Mouse (Mus musculus) ES-E14 (cell line): ENCODE data around the gene Klkb1. TPM values are rescaled to one million over a fixed set of nuclear protein-coding genes. Genes with fewer than 3 reads are reported as not detected.

ENCODE experiments used
- DNase-seq: peaks from one replicate; pipeline ENCODE4 v3.0.0-alpha.2; 2013; ENCODE audit warnings: low read depth, low spot score
- H3K27ac ChIP-seq: 2 replicates; pipeline ENCODE4 v1.5.1; 2012; ENCODE audit warnings: low read depth, mild to moderate bottlenecking, low read length, moderate library complexity, mixed read lengths; ENCODE audit not compliant: poor library complexity, insufficient read depth, severe bottlenecking
- H3K36me3 ChIP-seq: 2 replicates; pipeline ENCODE4 v1.6.1; 2012; ENCODE audit warnings: mild to moderate bottlenecking, low read length, moderate library complexity, mixed read lengths; ENCODE audit not compliant: control insufficient read depth, poor library complexity, insufficient read depth, severe bottlenecking
- H3K4me1 ChIP-seq, 2 experiments: fragments of 150-350 bp in 1 of 2; sonication (generic) in 1 of 2; 2 replicates each; pipeline ENCODE4 v1.6.1; 2012; ENCODE audit warnings: low read length in 2 of 2, mild to moderate bottlenecking in 1 of 2, mixed read lengths in 1 of 2; ENCODE audit not compliant: control insufficient read depth in 2 of 2, insufficient read depth in 2 of 2, poor library complexity in 1 of 2
- H3K4me3 ChIP-seq, 2 experiments: fragments of 150-350 bp in 1 of 2; sonication (generic) in 1 of 2; 2 replicates each; pipeline ENCODE4 v1.5.1; 2012; ENCODE audit warnings: low read length in 2 of 2, low read depth in 1 of 2, mild to moderate bottlenecking in 1 of 2, mixed read lengths in 1 of 2; ENCODE audit not compliant: insufficient read depth in 1 of 2, poor library complexity in 1 of 2, severe bottlenecking in 1 of 2
- H3K9ac ChIP-seq: 2 replicates; pipeline ENCODE4 v1.6.1; 2012; ENCODE audit warnings: low read depth, mild to moderate bottlenecking, low read length, mixed read lengths; ENCODE audit not compliant: poor library complexity, insufficient read depth, severe bottlenecking
- H3K9me3 ChIP-seq: fragments of 150-350 bp; sonication (generic); 2 replicates; pipeline ENCODE4 v1.6.1; 2012; ENCODE audit warnings: low read depth, mild to moderate bottlenecking, low read length; ENCODE audit not compliant: control insufficient read depth, insufficient read depth
- CHD2 ChIP-seq: IDR thresholded peaks from 2 replicates; pipeline ENCODE4 v1.6.1; 2014; ENCODE audit warnings: mild to moderate bottlenecking, low read depth, low read length, inconsistent platforms
- HCFC1 ChIP-seq: IDR thresholded peaks from 2 replicates; pipeline ENCODE4 v1.6.1; 2012; ENCODE audit warnings: low read length, inconsistent platforms, borderline replicate concordance; ENCODE audit not compliant: insufficient read depth
- MAFK ChIP-seq: IDR thresholded peaks from 2 replicates; pipeline ENCODE4 v1.6.1; 2014; ENCODE audit warnings: mild to moderate bottlenecking, low read depth, low read length, inconsistent platforms; ENCODE audit not compliant: insufficient read depth
- ZC3H11A ChIP-seq: IDR thresholded peaks from 2 replicates; pipeline ENCODE4 v1.6.1; 2012; ENCODE audit warnings: low read depth, mild to moderate bottlenecking, inconsistent platforms, low read length, borderline replicate concordance
- ZNF384 ChIP-seq: IDR thresholded peaks from 2 replicates; pipeline ENCODE4 v1.6.1; 2012; ENCODE audit warnings: low read depth, low read length, inconsistent platforms
- in situ Hi-C, 2 experiments: fragments of 600-800 bp; cut with MboI; formaldehyde crosslinking; loops; one replicate each; pipeline ENCODE4 v1.15.1; 2025; ENCODE audit warnings: low sequenced_read_pairs in 2 of 2, inconsistent platforms in 1 of 2; ENCODE audit not compliant: unreplicated experiment in 2 of 2
- total RNA-seq: library from RNA; depleted of rRNA; stranded (reverse); fragments of 300-350 nt; gene quantifications from 2 replicates; pipeline ENCODE4 v1.2.3, GENCODE M21; 2012; rRNA removed

Klkb1 gene
- total RNA-seq = not detected in 2 replicates

DNA sequence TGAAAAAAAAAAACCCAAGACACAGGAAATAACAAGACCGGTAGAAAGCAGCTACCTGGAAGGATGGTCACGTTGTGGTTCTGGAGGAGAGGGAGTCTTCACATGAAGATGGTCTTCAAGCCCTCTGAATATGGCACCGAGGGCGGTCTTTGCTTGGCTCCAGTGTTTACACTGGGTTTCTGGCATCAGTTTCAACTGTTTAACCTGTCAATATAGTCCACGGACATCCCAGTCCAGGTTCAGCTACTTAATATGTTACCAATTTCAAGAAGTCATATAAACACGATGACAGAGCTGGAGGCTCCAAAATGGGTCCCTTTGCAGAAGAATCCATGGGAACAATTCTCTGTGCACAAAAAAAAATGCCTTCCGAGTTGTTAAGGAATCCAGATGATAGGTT lies at the start of gene Klkb1:
Gene Klkb1 (minus strand): TSS at position 173 of the 400 bp plus-strand sequence.
- in situ Hi-C loops = no loop called here
- DNase-seq = no peak
- H3K9ac ChIP-seq = no peak within 1 kb of the TSS

DNA sequence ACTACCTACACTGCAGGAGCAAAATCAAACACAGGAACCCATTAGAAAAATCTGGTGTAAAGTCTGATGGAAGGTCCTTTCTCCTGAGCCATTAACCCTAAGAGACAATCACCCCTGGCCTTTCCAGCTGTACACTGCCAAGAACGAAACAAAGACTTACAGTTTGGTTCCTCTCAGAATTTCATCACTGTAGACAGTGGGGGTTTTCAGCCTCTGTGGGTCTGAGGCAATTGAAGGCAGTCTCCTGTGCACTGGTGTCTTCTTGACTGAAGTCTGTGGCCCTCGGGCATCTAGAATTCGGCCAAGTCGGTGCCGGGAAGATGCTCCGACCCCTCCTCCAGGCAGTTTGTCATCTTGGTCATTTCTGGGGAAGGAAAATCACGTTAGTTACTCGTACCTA lies 49.6 kb upstream of the Klkb1 start:
- Histone ChIP-seq H3K36me3 (no peaks in the 10 kb centered on the region), H3K9ac (no peak overlapping the region), H3K27ac (no peak overlapping the region), H3K9me3 (no peaks in the 10 kb centered on the region), H3K4me3 (no peak overlapping the region), H3K4me1 (no peaks in the 10 kb centered on the region)
- in situ Hi-C loops = no loop called here
- TF ChIP-seq HCFC1 = no peak
- no peak for TF ChIP-seq CHD2
- TF ChIP-seq ZC3H11A = no peak
- no peak for TF ChIP-seq ZNF384
- TF ChIP-seq MAFK = no peak
- DNase-seq = no peak

More for the DNA sequence above, at the start of gene Klkb1:
- Histone ChIP-seq H3K9me3 (no peaks in the 10 kb centered on the region), H3K36me3 (no peaks in the 10 kb centered on the region), H3K4me3 (no peak within 1 kb of the TSS), H3K4me1 (no peaks in the 10 kb centered on the region), H3K27ac (no peak within 1 kb of the TSS)
- TF ChIP-seq MAFK (no peak), ZNF384 (no peak), ZC3H11A (no peak), HCFC1 (no peak), CHD2 (no peak)

DNA sequence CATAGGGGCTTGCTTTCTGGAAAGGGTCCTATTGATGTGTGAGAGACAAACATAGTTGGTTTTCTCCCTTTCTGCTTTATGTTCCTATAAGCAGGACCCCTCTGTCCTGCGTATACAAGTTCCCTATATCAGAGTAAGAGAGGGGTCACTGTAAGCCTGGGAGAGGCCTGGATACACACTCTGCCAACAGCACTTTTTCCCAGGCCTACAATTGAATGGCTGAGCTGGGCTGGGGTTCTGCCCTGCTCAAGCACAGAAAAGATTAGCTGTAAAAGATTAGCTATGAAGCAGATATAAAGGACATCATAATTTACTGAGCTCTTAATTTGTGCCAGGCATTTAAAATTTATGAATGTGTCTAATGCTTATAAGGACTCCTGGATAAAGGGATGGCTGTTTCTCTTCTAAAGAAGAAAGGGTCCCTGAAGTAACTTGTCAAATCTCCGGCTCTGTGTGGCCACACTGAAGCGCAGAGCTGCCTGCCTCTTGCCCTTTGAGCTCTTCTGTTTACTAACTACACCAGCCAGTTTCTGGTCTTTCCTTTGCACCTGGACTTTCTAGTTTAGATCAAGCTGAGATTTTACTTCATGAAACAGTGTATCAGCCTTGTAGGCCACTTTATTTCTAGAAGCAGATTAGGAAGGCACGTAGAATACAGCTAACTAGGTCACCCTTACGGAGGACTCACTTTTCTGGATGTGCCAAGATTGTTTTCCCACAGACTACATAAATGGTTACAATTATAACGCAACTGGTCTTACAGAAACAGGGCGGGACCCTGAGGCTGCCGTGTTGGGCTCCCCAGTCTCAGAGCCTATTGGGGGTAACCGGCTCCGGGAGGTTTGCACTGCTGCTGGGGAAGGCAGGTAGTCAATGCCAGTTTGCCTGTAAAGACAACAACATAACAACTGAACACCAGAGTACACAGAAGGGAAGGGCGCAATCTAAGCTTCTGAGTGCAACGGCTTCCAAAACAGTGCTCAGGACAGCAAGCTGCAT lies 47.3 kb upstream of the Klkb1 start:
- no peak for DNase-seq
- Histone ChIP-seq H3K4me3 (no peak overlapping the region), H3K4me1 (no peaks in the 10 kb centered on the region), H3K9ac (no peak overlapping the region), H3K36me3 (no peaks in the 10 kb centered on the region), H3K27ac (no peak overlapping the region), H3K9me3 (no peaks in the 10 kb centered on the region)
- in situ Hi-C loops = no loop called here
- TF ChIP-seq MAFK (no peak), ZNF384 (no peak), ZC3H11A (no peak), CHD2 (no peak), HCFC1 (no peak)

DNA sequence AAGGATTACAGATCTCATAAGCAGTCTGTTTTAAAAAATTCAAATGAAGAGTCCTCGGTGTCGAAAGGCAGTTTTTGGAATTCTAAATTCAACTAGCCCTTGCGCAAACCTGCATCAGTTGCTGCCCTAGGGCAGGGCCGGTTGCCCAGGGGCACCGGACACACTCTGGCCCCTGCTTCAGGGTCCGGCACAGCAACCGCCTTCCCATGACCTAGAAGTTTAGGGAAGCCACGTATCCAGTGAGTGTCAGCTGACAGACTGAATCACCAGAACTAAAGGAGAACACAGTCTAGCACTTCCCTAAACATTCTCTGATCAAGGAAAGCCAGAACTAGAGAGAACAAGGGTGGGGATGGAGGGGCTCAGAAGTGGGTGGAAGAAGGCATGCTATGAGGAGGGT lies 38.8 kb upstream of the Klkb1 start:
- TF ChIP-seq ZNF384 (no peak), CHD2 (no peak), MAFK (no peak), ZC3H11A (no peak), HCFC1 (no peak)
- H3K27ac ChIP-seq = no peak overlapping the region

More for the DNA sequence above, 38.8 kb upstream of the Klkb1 start:
- in situ Hi-C loops = no loop called here
- Histone ChIP-seq H3K4me1 (no peaks in the 10 kb centered on the region), H3K36me3 (no peaks in the 10 kb centered on the region), H3K9ac (no peak overlapping the region), H3K4me3 (peak overlapping the region; percentile 50 to 63), H3K9me3 (no peaks in the 10 kb centered on the region)
- no peak for DNase-seq
